Mouse (Mus musculus) G1E-ER4 (cell line): ENCODE results near the gene Hlcs. TPM values are rescaled to one million over a fixed set of nuclear protein-coding genes. Genes with fewer than 3 reads are reported as not detected.

Experiments
- GATA1 ChIP-seq: IDR thresholded peaks from one replicate; pipeline ENCODE4 v1.8.0; 2012; ENCODE audit warnings: low read length, inconsistent platforms
- polyA plus RNA-seq: library from polyadenylated mRNA; stranded (reverse); fragments of >175 nt; gene quantifications from 2 replicates; pipeline ENCODE4 v1.2.3, GENCODE M21; 2012

The Hlcs gene
- polyA plus RNA-seq, 1 experiment, result 3.7 TPM

- TF ChIP-seq GATA1, result no peak
Observed at GRCm38 (mm10) chr16:94092511-94093150, 220.7 kb downstream of the Hlcs start.

DNA sequence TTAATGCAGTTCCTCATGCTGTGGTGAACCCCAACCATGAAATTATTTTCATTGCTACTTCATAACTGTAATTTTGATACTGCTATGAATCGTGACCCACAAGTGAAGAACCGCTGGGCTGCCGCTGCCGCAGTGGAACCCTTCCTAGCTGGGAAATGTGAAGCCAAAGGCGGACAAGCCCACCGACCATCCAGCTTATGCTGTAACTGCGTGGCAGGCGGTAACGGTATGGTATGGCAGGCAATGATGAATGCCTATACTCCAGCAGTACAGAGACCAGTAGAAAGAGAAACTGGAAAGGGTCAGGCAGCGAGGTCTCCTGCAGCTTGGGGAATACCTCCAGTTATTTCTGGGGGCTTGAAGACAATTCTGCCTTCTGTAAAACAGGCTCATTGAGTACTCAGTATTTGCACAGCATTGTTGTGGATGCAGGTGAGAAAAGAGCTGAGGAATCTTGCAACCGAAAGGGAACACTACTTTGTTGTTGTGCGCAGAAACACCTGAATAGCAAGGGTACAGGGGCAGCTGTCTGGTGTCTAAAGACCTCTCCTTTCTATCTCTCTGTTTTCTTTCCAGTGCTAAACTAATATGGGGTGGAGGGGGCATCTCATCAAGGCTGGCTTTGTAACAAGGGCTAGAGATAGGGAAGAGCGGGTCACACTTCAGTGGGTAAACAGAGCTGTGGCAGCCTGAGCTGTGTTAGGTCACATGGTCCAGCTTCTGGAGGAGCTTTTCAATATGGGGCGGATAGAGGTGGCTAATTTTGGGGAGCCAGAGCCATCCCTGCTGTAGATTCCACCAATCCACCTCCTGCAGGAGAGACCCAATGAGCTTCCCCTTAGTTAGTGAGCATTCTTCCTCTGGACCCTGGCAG is 224.3 kb downstream of the Hlcs start:
- no peak for TF ChIP-seq GATA1

DNA sequence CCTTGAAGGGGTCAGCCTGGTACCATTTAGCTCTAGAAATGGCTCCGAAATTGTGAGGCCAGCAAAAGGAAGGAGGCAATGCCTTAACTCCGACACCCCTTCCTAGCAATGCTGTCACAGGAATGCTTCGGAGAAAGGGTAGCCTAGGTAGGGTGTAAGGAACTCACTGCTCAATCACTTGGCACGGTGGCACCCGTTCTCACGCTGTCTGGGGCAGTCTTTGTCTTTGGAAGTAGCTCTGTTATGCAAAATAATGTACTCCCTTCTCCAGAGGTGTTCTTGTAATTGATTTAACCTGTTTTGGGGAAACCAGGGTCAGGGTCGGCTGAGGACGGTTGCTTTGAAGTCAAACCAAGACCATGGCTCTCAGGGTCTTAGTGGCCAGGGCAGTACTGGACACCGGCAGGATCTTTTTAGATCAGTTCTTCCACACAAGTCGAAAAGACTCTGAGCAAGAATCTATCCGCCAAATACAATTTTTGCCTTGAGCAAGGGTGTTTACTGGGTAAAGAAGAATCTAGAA is 225.1 kb downstream of the Hlcs start:
- no peak for TF ChIP-seq GATA1

DNA sequence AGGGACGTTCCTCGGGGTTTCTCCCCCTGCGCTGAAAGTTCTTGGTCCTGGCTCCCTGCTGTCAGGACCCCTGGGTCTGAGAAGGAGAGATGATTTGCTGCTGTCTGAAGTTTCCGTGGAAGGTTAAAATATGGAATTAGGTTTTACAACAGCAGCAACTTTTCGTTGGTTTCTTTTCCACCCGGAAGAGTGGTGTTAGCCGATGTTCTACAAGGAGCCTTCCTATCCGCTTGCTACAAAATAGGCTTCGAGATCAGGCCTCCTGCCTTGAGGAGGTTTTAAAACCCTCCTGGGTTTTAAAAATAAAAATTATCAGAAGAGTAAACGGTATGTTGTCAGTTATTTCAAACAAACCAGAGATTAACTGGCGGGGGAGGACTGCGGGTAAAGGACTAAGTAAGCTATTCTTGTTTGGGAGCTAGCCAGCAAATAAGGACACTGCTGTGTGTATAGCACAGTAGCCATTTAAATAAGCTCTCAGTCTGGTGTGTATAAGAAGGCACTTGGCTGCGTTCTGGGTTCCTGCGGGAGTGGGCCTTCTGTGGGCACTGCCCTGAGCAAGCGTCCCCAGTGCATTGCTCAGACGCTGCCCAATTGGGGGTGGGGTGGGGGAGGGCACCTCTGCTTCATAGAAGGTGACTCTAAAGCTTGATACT is 225.7 kb downstream of the Hlcs start:
- no peak for TF ChIP-seq GATA1

GRCm38 (mm10) chr16:94086701-94087569 is 226.4 kb downstream of the Hlcs start:
- TF ChIP-seq GATA1, result no peak

DNA sequence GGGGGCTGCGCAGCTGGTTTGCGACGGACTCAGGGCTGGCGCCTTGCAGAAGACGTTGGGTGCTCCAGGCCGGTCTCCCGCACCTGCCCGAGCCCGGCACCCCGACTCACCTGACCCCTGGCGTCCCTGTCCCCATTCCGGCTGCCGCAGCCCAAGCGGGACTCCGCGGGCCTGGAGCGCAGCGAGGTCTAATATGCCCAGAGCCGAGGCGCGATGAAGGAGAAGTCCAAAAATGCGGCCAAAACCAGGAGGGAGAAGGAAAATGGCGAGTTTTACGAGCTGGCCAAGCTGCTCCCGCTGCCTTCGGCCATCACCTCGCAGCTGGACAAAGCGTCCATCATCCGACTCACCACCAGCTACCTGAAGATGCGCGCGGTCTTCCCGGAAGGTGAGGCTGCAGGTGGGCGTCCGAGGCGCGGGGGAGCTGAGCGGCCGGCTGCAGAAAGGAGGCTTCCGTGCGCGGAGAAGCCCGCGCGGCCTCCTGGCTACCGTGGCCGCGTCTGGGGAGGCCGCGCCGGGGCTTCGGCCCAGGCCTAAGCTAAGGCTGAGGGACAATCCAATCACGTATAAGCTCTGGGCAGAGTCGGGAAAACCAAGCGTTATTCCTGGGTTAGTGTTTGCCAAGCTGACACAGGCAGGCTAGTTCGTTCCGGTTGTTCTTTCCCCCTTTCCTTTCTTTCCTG is 227.6 kb downstream of the Hlcs start:
- no peak for TF ChIP-seq GATA1

- no peak for TF ChIP-seq GATA1
Observed at GRCm38 (mm10) chr16:94084711-94085602, 228.4 kb downstream of the Hlcs start, which contains the start of gene Sim2. Gene Sim2, plus strand, starts transcription at chr16:94084931.

GRCm38 (mm10) chr16:94083848-94084525 is 229.4 kb downstream of the Hlcs start:
- no peak for TF ChIP-seq GATA1

DNA sequence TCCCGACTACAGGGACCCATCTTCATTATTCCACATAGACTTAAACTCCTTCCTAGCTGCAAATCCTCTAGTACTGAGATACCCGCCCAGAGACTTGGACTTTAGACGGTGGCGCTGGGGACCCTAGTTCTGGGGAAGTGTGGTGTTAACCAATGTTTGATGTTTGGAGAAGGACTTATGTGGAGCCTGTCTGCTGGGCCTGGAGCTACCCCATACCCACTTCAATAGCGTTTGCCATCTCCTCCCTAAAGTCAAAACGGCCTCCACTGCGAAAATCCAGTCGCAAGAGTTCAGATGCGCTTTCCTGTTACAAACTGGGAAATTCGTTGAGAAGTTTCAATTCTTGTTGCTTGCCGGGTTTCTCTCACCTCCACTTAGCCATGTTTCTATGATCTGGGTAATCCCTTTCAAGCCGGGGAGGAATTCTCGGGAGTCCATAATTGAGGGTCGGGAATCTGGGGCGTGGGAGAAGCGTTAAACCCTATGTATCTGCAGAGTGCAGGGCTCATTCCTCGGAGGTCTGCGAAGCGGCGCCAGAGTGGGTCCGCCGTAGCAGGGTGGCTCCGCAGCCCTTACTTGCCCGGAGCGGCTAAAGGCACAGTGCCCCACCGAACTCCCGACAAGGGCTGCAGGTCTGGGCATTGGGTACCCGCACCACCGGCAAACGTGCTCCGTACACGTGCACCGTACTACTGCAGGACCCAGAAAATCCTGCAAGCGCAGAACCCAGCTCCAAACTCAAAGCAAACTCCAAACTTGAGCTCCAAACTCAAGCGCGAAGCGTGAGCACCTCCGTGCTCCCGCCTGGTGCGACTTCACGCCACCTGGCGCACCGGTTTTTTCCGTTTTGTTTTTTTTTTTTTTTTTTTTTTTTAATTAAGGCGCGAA is 230.2 kb downstream of the Hlcs start:
- no peak for TF ChIP-seq GATA1

DNA sequence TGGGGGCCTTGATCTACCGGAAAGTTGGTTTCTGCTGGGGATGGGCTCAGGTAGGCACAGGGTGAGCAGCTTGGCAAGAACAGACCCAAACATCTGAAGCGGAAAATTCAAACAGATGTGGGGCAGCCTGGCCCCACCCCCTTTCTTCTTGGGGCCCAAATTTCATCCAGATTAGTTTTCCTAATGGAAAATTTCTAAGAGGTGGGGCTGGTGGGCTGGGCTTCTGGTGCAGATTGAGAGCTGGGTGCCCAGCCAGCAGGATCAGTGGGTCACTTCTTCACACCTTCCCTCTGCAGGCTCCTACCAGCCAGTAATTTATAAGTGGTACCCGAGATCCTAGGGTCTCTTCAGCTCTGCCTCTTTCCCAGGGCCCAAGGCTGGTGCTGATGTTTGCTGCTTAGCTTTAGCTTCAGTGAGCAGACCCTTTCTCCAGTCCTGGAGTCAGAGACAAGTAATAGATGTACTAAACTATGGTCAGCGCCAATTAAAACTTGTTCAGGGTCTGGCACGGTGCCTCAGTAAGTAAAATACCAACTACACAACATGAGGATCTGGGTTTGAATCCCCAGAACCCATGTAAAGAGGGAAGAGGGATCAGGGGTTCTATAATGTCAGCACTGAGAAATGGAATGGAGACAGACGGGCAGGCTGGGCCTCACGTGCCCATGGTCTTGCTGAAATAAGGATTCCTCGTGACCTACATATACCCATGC is 231.2 kb downstream of the Hlcs start:
- TF ChIP-seq GATA1, result no peak

DNA sequence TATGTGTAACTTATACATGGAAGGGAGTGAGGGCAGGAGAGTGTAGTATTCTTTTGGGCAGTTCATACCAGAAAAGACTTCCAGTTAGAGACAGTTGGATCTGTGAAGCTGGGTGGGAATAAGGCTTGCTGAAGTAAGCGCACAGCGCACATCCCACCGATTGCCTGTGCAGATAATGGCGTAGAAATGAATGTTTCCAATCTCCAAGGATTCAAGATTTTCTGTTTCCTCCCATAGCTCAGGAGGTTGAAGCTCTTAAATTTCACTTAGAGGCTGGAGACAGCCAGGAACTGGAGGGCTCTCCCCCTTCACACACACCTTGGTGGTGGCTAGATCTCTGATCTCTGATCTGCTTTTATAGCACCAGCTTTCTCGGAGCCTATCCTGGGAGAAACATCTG is 231.8 kb downstream of the Hlcs start:
- no peak for TF ChIP-seq GATA1
